Mouse (Mus musculus) WW6 (cell line): ENCODE data around the gene Psmb4.
"Not testable (repeated sequence)": the region's sequence is repeated elsewhere in the genome, so short reads cannot be mapped to it uniquely, and the experiment has no call there.

Experiments
- DNase-seq: peaks from one replicate; pipeline ENCODE4 v3.0.0-alpha.2; 2013; ENCODE audit warnings: low read depth, low spot score

The Psmb4 gene

DNA sequence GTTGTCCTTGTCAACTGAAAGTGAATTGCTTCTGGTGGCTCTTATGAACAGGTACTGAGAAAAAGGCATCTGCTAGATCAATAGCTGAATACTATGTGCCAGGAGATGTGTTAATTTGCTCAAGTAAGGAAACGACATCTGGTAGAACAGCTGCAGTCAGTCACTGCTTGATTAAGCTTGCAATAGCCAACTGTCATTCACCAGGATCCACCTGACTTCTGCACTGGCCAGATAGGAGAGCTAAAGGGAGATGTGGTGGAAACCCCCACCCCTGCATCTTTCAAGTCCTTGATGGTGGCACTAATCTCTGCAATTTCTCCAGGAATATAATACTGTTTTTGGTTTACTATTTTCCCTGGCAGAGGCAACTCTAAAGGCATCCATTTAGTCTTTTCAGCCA is 19.7 kb upstream of the Psmb4 start:
- DNase-seq = no peak

DNA sequence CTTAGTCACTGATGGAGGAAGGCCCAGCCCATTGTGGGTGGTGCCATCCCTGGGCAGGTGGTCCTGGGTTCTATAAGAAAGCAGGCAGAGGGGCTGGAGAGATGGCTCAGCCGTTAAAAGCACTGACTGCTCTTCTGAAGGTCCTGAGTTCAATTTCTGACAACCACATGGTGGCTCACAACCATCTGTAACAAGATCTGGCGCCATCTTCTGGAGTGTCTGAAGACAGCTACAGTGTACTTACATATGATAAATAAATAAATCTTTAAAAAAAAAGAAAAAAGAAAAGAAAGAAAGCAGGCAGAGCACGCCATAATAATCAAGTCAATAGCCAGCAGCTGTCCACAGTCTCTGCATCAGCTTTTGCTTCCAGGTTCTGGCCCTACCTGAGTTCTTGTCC is 18.0 kb upstream of the Psmb4 start:
- not testable (repeated sequence) for DNase-seq

DNA sequence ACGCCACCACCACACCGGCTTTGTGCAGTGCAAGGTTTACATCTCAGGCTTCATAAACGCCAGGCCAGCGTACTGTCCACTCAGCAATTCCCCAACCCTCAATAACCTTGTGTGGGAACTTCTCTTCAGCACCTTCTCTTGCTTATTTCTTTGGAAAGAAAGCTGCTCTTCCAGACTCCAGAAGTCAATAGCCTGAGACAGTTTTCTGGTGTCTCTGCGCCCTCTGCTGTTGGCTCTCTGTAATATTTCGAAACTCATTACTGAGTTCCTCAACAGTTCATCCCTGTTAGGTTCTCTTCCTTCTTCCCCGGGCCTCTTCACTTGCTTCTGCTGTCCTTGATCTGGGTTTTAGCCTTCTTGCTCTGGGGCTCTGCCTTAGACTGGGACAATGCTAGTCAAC is 16.0 kb upstream of the Psmb4 start:
- no peak for DNase-seq

DNA sequence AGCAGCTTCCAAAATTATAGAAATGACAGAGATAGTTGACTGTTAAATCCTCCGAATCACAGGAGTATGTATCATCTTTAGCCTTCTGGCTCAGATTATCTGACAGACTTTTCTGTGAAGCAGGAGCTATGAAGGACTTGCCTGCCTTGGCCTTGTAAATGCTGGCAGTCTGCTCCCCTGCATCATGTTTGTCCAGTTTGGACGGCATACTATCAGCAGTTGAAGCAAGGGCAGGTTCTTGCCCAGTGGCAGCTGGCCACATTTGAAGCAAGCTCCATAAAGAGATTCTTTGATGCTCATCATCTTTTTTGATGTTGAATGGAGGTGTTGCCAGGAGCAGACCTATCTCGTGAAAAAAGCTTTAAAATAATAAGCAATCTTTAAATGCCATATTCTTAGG is 7.3 kb upstream of the Psmb4 start:
- DNase-seq = no peak

DNA sequence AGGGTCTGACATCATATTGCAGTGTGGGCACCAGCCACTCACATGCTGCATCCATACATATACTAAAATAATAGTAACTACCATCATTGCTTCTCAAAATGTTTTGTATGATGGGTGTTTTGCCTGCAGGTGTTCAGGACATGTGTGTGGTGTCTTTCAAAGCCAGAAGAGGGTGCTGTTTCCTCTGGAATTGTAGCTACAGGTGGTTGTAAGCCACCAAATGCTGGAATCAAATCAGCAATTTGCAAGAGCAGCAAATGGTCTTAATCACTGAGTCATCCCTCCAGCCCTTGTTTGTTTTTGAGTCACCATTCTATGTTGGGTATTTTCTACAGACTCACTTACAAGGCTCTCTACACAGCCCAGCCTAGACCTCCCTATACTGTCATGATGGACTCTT is 1.8 kb upstream of the Psmb4 start:
- peak; percentile 36 for DNase-seq

DNA sequence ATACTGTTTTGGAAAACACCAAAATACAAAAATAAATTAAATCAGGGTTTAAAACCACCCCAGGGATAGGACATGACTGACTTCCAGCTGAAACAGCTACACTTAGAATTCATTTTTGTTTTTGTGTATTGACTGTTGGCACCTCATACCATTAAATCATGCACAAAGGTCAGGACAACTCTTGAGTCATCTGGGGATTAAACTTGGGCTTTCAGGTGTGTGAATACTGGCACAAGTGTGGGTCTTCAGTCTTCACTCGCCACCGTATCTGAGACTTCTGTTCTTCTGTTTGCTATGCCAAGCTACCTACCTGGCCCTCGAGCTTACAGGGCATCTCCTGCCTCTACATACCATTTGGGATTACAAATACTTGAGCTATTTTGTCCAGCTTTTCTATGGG is 4.2 kb downstream of the Psmb4 start:
- DNase-seq = no peak

DNA sequence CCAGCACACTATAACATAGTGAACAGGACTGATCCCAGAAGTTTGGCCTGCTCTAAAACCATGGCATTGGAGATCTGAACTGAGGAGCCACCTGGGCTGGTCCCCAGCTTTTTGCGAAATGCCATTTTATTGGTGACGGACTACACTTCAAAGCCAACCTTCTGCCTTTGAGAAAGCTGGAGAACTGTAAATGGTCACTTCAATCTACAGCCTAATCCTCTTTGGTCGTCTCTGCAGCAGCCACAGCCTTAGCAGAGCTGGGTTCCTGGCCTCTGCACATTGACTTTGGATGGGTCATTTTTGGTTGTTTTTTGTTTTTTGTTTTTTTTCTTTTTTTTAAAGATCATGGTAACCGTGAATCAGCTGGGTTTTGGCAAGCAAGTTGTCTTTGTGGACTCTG is 4.9 kb downstream of the Psmb4 start:
- no peak for DNase-seq

DNA sequence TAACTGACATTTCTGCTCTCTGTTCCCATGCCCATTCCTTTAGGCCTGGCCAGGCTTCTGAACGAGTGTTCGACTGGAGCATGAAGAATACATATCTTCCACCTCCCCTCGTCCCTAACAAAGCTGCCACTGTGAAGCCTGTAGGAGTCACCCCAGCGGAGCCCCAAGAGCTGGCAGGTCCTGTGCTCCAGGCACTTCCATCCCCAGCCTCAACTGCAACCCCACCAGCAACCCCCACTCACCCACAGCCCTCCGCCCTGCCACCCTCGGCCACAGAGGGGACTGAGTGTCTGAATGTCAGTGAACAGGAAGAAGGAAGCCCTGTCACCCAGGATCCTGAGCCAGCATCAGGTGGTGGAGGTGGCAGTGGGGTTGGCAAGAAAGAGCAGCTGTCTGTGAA is 8.1 kb downstream of the Psmb4 start:
- DNase-seq = no peak

DNA sequence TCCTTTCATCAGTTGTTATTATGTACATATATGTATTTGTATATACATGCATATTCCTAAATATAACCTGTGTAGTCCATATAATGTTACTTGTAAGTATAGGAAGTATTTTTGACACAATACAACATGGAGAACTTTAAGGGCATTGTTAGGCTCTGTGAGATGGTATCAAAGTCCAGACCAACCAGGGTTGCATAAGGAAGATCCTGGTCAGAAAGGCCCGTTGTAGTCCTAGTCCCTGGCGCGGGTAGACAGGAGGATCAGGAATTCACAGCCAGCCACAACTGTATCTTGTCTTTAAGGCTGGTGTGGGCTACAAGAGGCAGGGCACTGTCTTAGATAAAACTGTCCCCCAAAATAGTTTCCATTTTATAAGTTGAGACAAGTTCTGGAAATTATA is 17.8 kb downstream of the Psmb4 start:
- no peak for DNase-seq

DNA sequence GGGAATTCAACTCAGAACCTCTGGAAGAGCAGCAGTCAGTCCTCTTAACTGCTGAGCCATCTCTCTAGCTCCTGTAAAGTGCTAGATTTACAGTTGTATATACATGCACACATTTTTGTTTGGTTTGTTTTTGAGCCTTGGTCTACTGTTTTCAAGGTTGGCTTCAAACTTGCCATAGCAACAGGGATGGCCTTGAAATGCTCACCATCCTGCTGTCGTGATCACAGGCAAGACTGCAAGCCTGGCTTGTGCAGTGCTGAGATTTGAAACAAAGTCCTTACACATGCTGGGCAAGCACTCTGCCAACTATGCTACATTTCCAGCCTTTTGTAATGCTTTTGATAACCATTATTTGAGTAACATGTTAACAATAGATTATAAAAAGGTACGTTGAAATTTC is 27.3 kb downstream of the Psmb4 start:
- DNase-seq = no peak

DNA sequence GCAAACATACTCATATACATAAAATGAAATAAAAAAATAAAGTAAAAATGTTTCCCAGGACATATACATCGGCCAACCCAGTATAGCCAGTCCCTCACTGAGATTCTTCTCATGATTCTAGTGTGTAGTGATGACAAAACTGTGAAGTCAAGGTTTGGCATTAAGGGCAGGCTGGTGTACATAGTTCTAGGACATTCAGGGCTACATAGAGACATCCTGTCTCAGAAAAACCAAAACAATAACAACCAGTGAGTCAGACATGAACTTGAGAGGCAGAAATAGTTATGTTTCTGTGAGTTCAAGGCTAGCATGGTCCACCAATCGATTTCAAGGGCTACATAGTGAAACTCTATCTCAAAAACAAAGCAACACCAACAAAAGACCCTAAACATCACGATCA is 34.5 kb downstream of the Psmb4 start:
- no peak for DNase-seq

DNA sequence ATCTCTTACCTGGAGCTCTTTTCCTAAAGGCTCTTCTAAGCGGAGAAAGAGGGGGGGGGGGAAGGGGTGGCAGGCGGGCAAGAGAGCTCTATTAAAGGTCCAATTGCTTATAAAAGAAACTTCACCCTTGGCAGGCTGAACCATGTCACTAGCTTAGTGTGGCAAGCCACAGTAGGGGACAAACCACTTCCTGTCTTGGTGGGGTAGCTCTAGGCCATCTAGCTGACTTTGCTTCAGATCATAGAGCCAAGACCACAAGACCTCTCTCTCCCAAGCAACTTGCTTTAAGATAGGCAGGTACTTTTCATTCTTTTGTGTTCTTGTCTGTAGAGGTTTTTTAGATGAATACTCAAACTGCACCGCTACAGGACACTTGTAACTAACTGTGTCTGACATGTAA is 35.0 kb downstream of the Psmb4 start:
- DNase-seq = no peak

DNA sequence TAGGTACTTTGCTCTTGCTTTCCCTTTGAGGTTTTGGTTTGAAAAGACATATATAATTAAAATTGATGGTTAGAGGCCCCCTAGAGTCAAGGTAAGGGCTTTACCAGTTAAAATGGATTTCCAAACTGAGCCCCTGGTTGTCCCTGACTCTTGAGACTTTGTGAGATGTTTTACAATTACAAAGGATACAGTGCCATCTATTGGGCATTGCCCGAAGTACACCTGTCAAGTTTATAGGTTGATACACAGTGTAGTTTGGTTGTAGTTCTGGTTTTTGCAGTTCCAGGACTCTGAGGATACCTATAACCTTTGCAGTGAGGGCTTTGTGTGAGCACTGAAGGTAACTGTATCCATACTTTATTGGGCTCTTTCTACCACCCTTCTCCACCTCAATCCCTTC is 37.4 kb downstream of the Psmb4 start:
- DNase-seq = peak; percentile 28

DNA sequence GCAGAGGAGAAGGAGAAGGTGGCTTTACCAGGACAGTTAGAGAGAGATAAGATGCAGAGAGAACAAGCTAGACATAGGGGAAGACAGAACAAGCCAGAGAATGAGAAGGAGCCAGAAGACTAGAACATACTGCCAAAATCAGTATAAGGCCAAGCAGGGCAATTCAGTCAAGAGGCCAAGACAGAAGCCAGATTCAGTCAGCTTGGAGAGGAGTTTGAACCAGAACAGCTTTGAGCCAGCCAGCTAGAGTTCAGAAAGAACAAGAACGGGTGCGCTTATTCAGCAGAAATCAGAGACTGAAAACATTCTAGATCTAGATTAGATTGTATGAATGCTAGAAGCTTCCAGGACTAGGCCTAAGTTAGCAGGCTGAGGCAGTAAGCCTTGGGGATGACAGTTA is 39.4 kb downstream of the Psmb4 start:
- DNase-seq = no peak

DNA sequence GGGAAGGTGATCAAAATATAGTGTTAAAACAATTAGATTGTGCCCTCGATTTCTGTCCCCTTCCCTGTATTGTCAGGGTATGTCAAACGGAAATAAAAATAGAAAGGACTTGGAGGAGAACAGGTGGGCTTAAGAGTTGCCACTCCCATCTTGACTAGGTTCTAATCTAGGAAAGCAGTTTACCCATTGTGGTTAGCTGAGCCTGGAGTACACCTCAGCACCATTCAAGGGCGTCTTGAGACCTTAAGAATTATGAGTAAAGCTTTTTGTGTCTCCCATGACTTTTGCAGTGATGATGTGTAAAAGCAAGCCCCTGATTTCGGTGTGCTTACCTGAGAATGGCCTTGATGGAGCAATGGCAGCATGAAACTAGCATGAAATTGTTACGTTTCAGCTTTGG is 47.7 kb downstream of the Psmb4 start:
- no peak for DNase-seq

DNA sequence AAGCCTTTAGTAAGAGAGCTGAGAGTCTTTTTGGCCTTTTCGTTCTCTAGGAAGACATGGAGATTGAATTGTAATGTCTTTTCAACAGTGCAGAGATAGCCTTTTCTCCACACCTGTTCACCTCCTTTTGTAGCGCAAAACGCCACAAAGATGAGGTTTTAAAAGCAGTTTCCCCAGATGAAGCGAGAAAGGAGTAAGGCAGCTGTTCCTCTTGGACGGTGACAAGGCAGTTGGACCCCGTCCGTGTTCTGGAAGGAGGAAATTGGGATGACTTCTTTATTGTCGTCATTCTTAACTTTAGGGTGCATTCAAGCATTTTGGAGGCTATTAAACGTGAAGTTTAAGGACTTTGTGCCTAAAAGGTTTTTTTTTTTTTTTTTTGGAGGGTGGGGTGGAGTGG is 48.1 kb downstream of the Psmb4 start:
- no peak for DNase-seq

DNA sequence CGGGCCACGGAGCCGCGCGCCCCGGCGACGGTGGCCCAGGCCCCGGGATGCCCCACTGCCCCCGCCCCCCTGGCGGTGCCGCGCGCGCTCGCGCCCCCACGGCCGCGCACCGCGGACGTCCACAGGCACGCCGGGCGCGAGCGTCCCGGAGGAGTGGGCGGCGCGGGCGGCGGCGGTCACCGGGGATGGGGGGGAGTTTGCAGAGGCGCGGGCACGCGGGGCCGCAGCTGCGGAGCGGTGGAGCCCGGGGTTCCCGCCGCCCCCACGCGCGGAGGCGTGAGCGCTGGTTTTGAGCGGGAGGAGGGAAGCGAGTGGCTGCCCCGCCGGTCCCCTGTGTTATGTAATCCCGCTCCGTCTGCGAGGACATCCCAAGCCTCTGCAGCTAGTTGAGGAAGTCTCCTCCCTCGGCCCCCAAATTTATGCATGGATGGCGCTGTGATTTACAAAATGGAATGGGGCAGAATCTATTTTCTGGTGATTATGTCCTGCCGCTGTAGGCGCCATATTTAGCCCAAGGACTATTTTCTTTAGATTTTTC is 48.7 kb downstream of the Psmb4 start:
- DNase-seq = peak; percentile 33

DNA sequence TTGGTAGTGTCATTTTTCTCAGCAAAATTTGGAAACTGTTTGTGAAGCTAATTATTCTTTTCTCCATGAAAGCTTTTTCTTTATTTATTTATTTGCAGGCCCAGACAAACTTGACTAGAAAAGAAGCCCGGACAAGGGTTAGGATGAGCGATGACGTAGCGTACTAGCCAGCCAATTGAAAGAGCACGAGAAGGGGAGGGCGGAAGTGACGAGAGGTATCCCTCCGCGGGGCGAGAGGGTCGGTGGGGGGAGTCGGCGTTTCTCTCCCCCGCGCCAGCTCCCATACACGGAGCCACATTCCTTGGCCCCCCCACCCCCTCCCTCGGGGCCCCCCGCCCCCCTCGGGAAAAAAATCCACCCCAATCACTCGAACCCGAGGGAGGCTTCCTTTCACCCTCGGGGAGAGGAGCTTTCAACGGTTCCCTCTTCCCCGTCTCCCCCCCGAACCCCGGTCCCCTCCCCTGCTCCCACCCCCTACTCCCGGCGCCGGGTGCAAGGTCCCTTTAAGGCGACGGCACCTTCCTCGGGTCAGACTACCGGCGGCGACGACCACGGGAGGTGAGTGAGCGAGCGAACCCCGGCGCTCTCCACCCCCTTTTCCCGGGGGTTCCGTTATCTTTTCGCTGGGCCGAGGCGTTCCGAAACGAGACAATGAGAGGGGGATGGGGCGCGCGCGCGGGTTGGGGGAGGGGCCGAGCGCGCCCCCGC is 49.4 kb downstream of the Psmb4 start, which contains the start of gene Pogz:
Gene Pogz, plus strand, starts transcription at position 385 of the 708 bp plus-strand sequence.
- peak; percentile 82 for DNase-seq

DNA sequence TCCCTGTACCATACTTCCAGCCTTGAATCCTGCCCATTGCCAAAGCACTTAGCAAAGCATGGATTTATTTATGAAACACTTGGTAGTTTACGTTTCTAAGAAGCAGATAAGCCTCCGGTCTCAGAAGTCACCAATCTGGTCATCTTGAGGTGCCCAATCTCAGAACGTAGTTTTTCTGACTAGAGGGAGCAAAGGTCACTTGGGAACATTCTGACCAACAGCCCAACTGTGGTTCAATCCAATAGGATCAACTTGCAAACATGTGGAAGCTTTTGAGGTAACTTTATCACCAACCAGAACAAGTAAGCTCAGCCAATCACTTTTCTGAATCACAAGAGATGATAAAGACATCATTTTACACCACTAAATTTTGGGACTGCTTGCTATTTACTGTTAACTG is 51.4 kb downstream of the Psmb4 start:
- DNase-seq = no peak
